9 mouse cellular contexts compared by ENCODE assay signal in the genomic region with DNA sequence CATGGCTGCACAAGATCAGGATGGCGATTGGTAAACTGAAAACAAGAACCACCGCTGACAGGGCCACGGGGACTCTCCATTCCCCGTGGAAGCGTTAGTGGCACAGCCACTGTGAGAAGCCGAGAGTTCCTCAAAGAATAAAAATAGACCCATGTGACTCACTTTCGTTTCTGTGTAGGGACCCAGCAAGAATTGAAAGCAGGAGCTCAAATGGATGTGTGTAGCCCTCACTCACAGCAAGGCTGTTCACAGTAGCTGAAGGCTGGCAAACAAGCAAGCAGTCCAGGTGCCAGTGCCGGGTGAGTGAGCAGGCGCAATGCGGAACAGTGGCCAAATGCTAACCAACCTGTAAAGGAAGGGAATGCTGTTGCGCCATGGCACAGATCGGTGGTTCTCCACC. TPM values are rescaled to one million over a fixed set of nuclear protein-coding genes. Genes with fewer than 3 reads are reported as not detected.
DNase-seq lines count a peak whose midpoint lies in the region; ATAC-seq and TF ChIP-seq lines count a peak whose summit lies in the region.
"Had no signal": no experiment of that assay in that cellular context is flagged by ENCODE, and none has a peak within 500 bp of the region (broad histone marks: within the 10 kb centered on the region; RNA-seq: fewer than 3 reads in every experiment).

No protein-coding gene starts in this region.

- H3K27ac ChIP-seq in hindbrain, embryonic 16.5 days (ENCODE audit: low read depth, low read length), result peak overlapping the region; percentile 52; the same call in 1 of the 2 replicates
- H3K27ac ChIP-seq in hindbrain, embryonic 13.5 days, result no peak overlapping the region
- no peak overlapping the region for H3K27ac ChIP-seq in cerebellum, adult 2 months (ENCODE audit: insufficient read depth, low read length)
- H3K27ac ChIP-seq in kidney, postnatal 0 days, result peak overlapping the region; percentile 81
- H3K27ac ChIP-seq: liver, embryonic 14.5 days had no signal

- 79% methylated on average over 12 of the region's 12 CpGs for WGBS in hindbrain, embryonic 16.5 days
- WGBS in hindbrain, embryonic 13.5 days, result 88% methylated on average over 12 of the region's 12 CpGs
- WGBS in cerebellum, adult 2 months, result 10% methylated on average over 12 of the region's 12 CpGs
- 48% methylated on average over 12 of the region's 12 CpGs for WGBS in kidney, postnatal 0 days

- DNase-seq in cerebellum, adult 2 months, result peak; percentile 47 to 63
- no peak for DNase-seq in kidney, postnatal 0 days (ENCODE audit: low spot score)
- no peak for DNase-seq in gastrocnemius, postnatal 4 days (ENCODE audit: low spot score in 2 of 2)
- DNase-seq in c-Kit-positive CD71-positive TER-119-positive erythroid progenitor cells, embryonic 14.5 days (ENCODE audit: low spot score), result no peak

- H3K4me1 ChIP-seq in hindbrain, embryonic 16.5 days (ENCODE audit: control insufficient read depth, insufficient read depth, low read depth, low read length), result peaks cover 6% of the 10 kb centered on the region; the same call in 1 of the 2 replicates
- peaks cover 8% of the 10 kb centered on the region for H3K4me1 ChIP-seq in hindbrain, embryonic 13.5 days (replicated peaks)
- H3K4me1 ChIP-seq in cerebellum, adult 2 months (ENCODE audit: control insufficient read depth, insufficient read depth, low read length), result peaks cover 12% of the 10 kb centered on the region; the same call in 1 of the 2 replicates
- H3K4me1 ChIP-seq in kidney, postnatal 0 days (replicated peaks; ENCODE audit: insufficient read depth, low read length), result peaks cover 28% of the 10 kb centered on the region; the same call in 1 of the 2 replicates
- H3K4me1 ChIP-seq in megakaryocyte, embryonic 14.5 days, result peaks cover 6% of the 10 kb centered on the region

- no peaks in the 10 kb centered on the region for H3K9me3 ChIP-seq in hindbrain, embryonic 16.5 days (ENCODE audit: control insufficient read depth, low read length)
- H3K9me3 ChIP-seq in hindbrain, embryonic 13.5 days, result no peaks in the 10 kb centered on the region
- H3K9me3 ChIP-seq in kidney, postnatal 0 days (replicated peaks; ENCODE audit: low read length), result no peaks in the 10 kb centered on the region
- peaks cover 27% of the 10 kb centered on the region for H3K9me3 ChIP-seq in megakaryocyte, embryonic 14.5 days

- H3K4me3 ChIP-seq in hindbrain, embryonic 16.5 days (ENCODE audit: low read length), result no peak overlapping the region
- H3K4me3 ChIP-seq in hindbrain, embryonic 13.5 days, result no peak overlapping the region
- H3K4me3 ChIP-seq in cerebellum, adult 2 months (replicated peaks; ENCODE audit: insufficient read depth, low read depth, low read length), result peak overlapping the region; percentile 11
- H3K4me3 ChIP-seq in kidney, postnatal 0 days (replicated peaks; ENCODE audit: low read depth, low read length), result no peak overlapping the region
- peak overlapping the region; percentile 62 for H3K4me3 ChIP-seq in megakaryocyte, embryonic 14.5 days (replicated peaks)

- peak; percentile 51; the same call in 1 of the 2 replicates for ATAC-seq in hindbrain, embryonic 16.5 days
- ATAC-seq in hindbrain, embryonic 13.5 days (ENCODE audit: low FRiP score), result no peak
- ATAC-seq in kidney, postnatal 0 days (replicated peaks; ENCODE audit: low FRiP score, low read depth), result peak; percentile 47; the same call in 1 of the 2 replicates
- ATAC-seq in erythroid progenitor cell, adult 5-6 weeks (replicated peaks; ENCODE audit: low FRiP score, poor library complexity, severe bottlenecking), result no peak

- no peak for TF ChIP-seq CTCF in cerebellum, adult 2 months (IDR thresholded peaks at IDR 0.05; ENCODE audit: borderline replicate concordance, insufficient read depth, low read depth, low read length)
- no peak for TF ChIP-seq CTCF in kidney, postnatal 0 days (IDR thresholded peaks at IDR 0.05; ENCODE audit: low read depth)

- TF ChIP-seq POLR2A in cerebellum, adult 2 months (IDR thresholded peaks at IDR 0.05; ENCODE audit: borderline replicate concordance, insufficient read depth, low read length), result peak; percentile 20; the same call in 1 of the 2 replicates

- no peak overlapping the region for H3K4me2 ChIP-seq in hindbrain, embryonic 16.5 days (ENCODE audit: low read length)
- H3K4me2 ChIP-seq in hindbrain, embryonic 13.5 days, result no peak overlapping the region
- 0 out of 2 replicates have a peak overlapping the region, but pooled peaks have one; percentile 2 for H3K4me2 ChIP-seq in kidney, postnatal 0 days (ENCODE audit: low read length)

- no peak overlapping the region for H3K9ac ChIP-seq in hindbrain, embryonic 16.5 days (ENCODE audit: low read depth, low read length)
- H3K9ac ChIP-seq in hindbrain, embryonic 13.5 days, result no peak overlapping the region
- no peak overlapping the region for H3K9ac ChIP-seq in kidney, postnatal 0 days (ENCODE audit: low read depth, low read length)
- H3K9ac ChIP-seq: liver, embryonic 14.5 days had no signal

- H3K36me3 ChIP-seq in hindbrain, embryonic 16.5 days (ENCODE audit: control insufficient read depth, insufficient read depth, low read length), result no peaks in the 10 kb centered on the region
- H3K36me3 ChIP-seq in hindbrain, embryonic 13.5 days, result no peaks in the 10 kb centered on the region
- no peaks in the 10 kb centered on the region for H3K36me3 ChIP-seq in kidney, postnatal 0 days (ENCODE audit: insufficient read depth, low read length)
- no peaks in the 10 kb centered on the region for H3K36me3 ChIP-seq in megakaryocyte, embryonic 14.5 days (replicated peaks; ENCODE audit: low read length)

- H3K27me3 ChIP-seq in hindbrain, embryonic 16.5 days (replicated peaks; ENCODE audit: control insufficient read depth, insufficient read depth, low read length), result no peaks in the 10 kb centered on the region
- no peaks in the 10 kb centered on the region for H3K27me3 ChIP-seq in hindbrain, embryonic 13.5 days
- no peaks in the 10 kb centered on the region for H3K27me3 ChIP-seq in cerebellum, adult 2 months (ENCODE audit: control insufficient read depth, insufficient read depth, low read length)
- H3K27me3 ChIP-seq in kidney, postnatal 0 days (ENCODE audit: insufficient read depth, low read length), result no peaks in the 10 kb centered on the region
- peaks cover 80% of the 10 kb centered on the region for H3K27me3 ChIP-seq in megakaryocyte, embryonic 14.5 days (replicated peaks)

RNA-seq across cellular contexts. Expression of a gene that starts 36.4 kb away (rescaled TPM):
- 0.94 and 1.2 TPM in 2 replicates for polyA plus RNA-seq in hindbrain, embryonic 16.5 days (2015; fragmentation: Nextera tagmentation; extraction: Ambion mirVana)
- polyA plus RNA-seq in hindbrain, embryonic 13.5 days (2015; fragmentation: Nextera tagmentation; extraction: Ambion mirVana), result 0.56 and 0.61 TPM in 2 replicates
- 5.5 and 8.2 TPM in 2 replicates for polyA plus RNA-seq in cerebellum, adult 2 months (2012; rRNA removed)
- polyA plus RNA-seq in kidney, postnatal 0 days (2015; fragmentation: Nextera tagmentation; extraction: Ambion mirVana), result 6.3 and 6.5 TPM in 2 replicates
- 0.74 and 1.4 TPM in 2 replicates for polyA plus RNA-seq in megakaryocyte, embryonic 14.5 days (2012; ENCODE audit: insufficient read depth, low replicate concordance)
- total RNA-seq in erythroid progenitor cell, adult 5-6 weeks (2015; ENCODE audit: low replicate concordance), result 2.9 and 3.4 TPM in 2 replicates
- 0.13 and 0.53 TPM in 2 replicates for total RNA-seq in erythroid progenitor cell, adult 5-6 weeks (2017; ENCODE audit: low replicate concordance)
- 1 to 10 TPM; 3.4 to 4.4 TPM for total RNA-seq in gastrocnemius, postnatal 4 days (2021)

Comparison
In these comparisons a context has a peak if more than half of its experiments do, and no peak if none do; other contexts are left out.
1. ATAC-seq: peak in hindbrain, embryonic 16.5 days (single experiment) and kidney, postnatal 0 days (single experiment); none in hindbrain, embryonic 13.5 days (single experiment) and erythroid progenitor cell, adult 5-6 weeks (single experiment).
2. H3K27ac ChIP-seq: peak in hindbrain, embryonic 16.5 days (single experiment) and kidney, postnatal 0 days (single experiment); none in hindbrain, embryonic 13.5 days (single experiment) and cerebellum, adult 2 months (single experiment).
3. H3K4me3 ChIP-seq: peak in cerebellum, adult 2 months (single experiment) and megakaryocyte, embryonic 14.5 days (single experiment); none in hindbrain, embryonic 16.5 days (single experiment), hindbrain, embryonic 13.5 days (single experiment) and kidney, postnatal 0 days (single experiment).
4. DNase-seq: peak in cerebellum, adult 2 months (2 of 2); none in kidney, postnatal 0 days (single experiment), gastrocnemius, postnatal 4 days (0 of 2) and c-Kit-positive CD71-positive TER-119-positive erythroid progenitor cells, embryonic 14.5 days (single experiment).